Mouse (Mus musculus) splenic B cell, adult 2 months (primary cell): Measurements from ENCODE around the gene Use1.

ENCODE experiments used
- DNase-seq: peaks from one replicate; pipeline ENCODE4 v3.0.0-alpha.2; 2011; ENCODE audit warnings: low read depth, low spot score
- H3K27me3 ChIP-seq: 2 replicates; pipeline ENCODE4 v1.6.1; 2012; ENCODE audit warnings: mild to moderate bottlenecking, low read length, moderate library complexity, mixed read lengths; ENCODE audit not compliant: control insufficient read depth, poor library complexity, insufficient read depth, severe bottlenecking
- H3K36me3 ChIP-seq: 2 replicates; pipeline ENCODE4 v1.6.1; 2012; ENCODE audit warnings: mild to moderate bottlenecking, low read length, moderate library complexity, mixed read lengths; ENCODE audit not compliant: control insufficient read depth, poor library complexity, insufficient read depth, severe bottlenecking

Use1 gene

GRCm38 (mm10) chr8:71371236-71371848 lies 4.7 kb downstream of the Use1 start, which contains the start of gene Ocel1:
Gene Ocel1 (plus strand): TSS chr8:71371298.
- DNase-seq, result peak; percentile 99
- H3K27me3 ChIP-seq, result no peaks in the 10 kb centered on the region
- H3K36me3 ChIP-seq, result no peaks in the 10 kb centered on the region; the same call in none of the 2 replicates

DNA sequence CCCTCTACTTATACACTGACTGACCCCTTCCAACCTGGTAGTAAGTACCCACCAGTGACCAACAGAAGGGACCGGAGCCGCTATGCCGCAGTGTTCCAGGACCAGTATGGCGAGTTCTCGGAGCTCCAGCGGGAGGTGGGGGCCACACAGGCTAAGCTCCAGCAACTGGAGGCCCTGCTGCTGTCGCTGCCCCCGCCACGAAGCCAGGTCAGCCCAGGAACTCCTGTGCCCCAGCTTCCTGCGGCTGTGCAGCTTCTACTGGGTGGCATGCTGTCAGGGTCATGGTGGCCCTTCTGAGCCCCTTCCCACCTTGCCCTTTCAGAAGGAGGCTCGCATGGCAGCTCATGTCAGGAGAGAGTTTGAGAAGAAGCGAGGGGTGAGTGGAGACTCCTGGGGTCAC lies 5.8 kb downstream of the Use1 start:
- H3K27me3 ChIP-seq, result no peaks in the 10 kb centered on the region
- DNase-seq, result no peak
- H3K36me3 ChIP-seq, result no peaks in the 10 kb centered on the region; the same call in none of the 2 replicates

GRCm38 (mm10) chr8:71373000-71373399 lies 6.4 kb downstream of the Use1 start:
- H3K27me3 ChIP-seq, result no peaks in the 10 kb centered on the region
- no peak for DNase-seq
- H3K36me3 ChIP-seq, result no peaks in the 10 kb centered on the region; the same call in none of the 2 replicates

- no peaks in the 10 kb centered on the region; the same call in 1 of the 2 replicates for H3K36me3 ChIP-seq
- peak; percentile 26 for DNase-seq
- H3K27me3 ChIP-seq, result no peaks in the 10 kb centered on the region
Measured at GRCm38 (mm10) chr8:71374616-71375206, 8.1 kb downstream of the Use1 start.

GRCm38 (mm10) chr8:71375581-71376422 lies 9.2 kb downstream of the Use1 start:
- Histone ChIP-seq H3K36me3 (no peaks in the 10 kb centered on the region; the same call in 1 of the 2 replicates), H3K27me3 (no peaks in the 10 kb centered on the region)
- DNase-seq, result peak; percentile 83

DNA sequence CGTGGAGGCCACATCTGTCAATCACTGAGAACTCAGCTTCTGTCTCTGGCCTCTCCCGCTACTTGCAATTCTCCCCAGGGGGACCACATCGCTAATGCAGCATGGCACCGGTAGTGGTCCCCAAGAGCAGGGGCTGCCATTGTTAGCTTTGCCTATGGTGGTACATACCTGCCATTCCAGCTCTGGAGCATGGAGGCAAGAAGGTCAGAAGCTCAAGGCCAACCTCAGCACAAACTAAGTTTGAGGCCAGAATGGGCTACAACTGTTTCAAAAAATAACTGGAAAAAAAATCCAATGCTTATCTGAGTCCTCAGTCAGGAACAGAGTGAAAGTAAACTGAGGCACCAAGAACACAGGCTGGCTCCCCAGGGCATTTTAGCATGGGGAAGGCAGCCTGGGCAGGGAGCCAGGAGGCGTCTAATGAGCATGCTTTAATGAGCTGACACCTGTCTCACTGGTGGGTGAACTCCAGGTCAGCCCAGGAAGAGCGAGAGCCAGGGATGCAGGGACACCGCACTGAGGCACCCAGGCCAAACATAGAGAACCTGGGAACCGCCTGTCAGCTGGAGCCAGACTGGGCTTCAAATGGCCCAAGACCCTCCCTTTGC lies 9.9 kb downstream of the Use1 start:
- no peaks in the 10 kb centered on the region; the same call in 1 of the 2 replicates for H3K36me3 ChIP-seq
- H3K27me3 ChIP-seq, result no peaks in the 10 kb centered on the region
- DNase-seq, result no peak

- no peak for DNase-seq
- no peaks in the 10 kb centered on the region for H3K27me3 ChIP-seq
- H3K36me3 ChIP-seq, result no peaks in the 10 kb centered on the region
Measured at GRCm38 (mm10) chr8:71379008-71379407, 12.4 kb downstream of the Use1 start.

- no peak for DNase-seq
- no peaks in the 10 kb centered on the region for H3K27me3 ChIP-seq
- no peaks in the 10 kb centered on the region for H3K36me3 ChIP-seq
Measured at GRCm38 (mm10) chr8:71379512-71380075, 12.9 kb downstream of the Use1 start.

- DNase-seq, result no peak
- Histone ChIP-seq H3K27me3 (no peaks in the 10 kb centered on the region), H3K36me3 (no peaks in the 10 kb centered on the region)
Measured at GRCm38 (mm10) chr8:71380178-71381171, 13.8 kb downstream of the Use1 start.

GRCm38 (mm10) chr8:71381421-71381970 lies 14.8 kb downstream of the Use1 start, which contains the start of gene Nr2f6:
Gene Nr2f6 (minus strand): TSS chr8:71381960.
- Histone ChIP-seq H3K27me3 (no peaks in the 10 kb centered on the region), H3K36me3 (no peaks in the 10 kb centered on the region)
- DNase-seq, result no peak

- DNase-seq, result peak; percentile 81
- H3K27me3 ChIP-seq, result no peaks in the 10 kb centered on the region
- H3K36me3 ChIP-seq, result no peaks in the 10 kb centered on the region
Measured at GRCm38 (mm10) chr8:71381971-71382961, 15.6 kb downstream of the Use1 start.

- Histone ChIP-seq H3K27me3 (no peaks in the 10 kb centered on the region), H3K36me3 (no peaks in the 10 kb centered on the region)
- DNase-seq, result no peak
Measured at GRCm38 (mm10) chr8:71383396-71383795, 16.7 kb downstream of the Use1 start.
